Mouse (Mus musculus) liver (tissue): ENCODE results near the gene Trim56.

Experiments
- DNase-seq: peaks from one replicate; pipeline ENCODE4 v3.0.0-alpha.2; 2020; ENCODE audit warnings: mixed read lengths

The Trim56 gene

GRCm38 (mm10) chr5:137107670-137108069 is 8.3 kb downstream of the Trim56 start:
- no peak for DNase-seq

- DNase-seq = peak; percentile 88
These were observed 9.0 kb downstream of the Trim56 start for GRCm38 (mm10) chr5:137107024-137107423.

- no peak for DNase-seq
These were observed 9.6 kb downstream of the Trim56 start for GRCm38 (mm10) chr5:137106434-137106833.

GRCm38 (mm10) chr5:137103969-137104368 is 12.0 kb downstream of the Trim56 start:
- peak; percentile 71 for DNase-seq

GRCm38 (mm10) chr5:137102575-137103522 is 13.2 kb downstream of the Trim56 start:
- DNase-seq = peak; percentile 94

GRCm38 (mm10) chr5:137102078-137102477 is 13.9 kb downstream of the Trim56 start:
- no peak for DNase-seq

- DNase-seq = no peak
These were observed 15.3 kb downstream of the Trim56 start for GRCm38 (mm10) chr5:137100660-137101059.

GRCm38 (mm10) chr5:137098418-137098817 is 17.6 kb downstream of the Trim56 start:
- DNase-seq = peak; percentile 59

GRCm38 (mm10) chr5:137096037-137096436 is 20.0 kb downstream of the Trim56 start:
- no peak for DNase-seq

GRCm38 (mm10) chr5:137095135-137095534 is 20.9 kb downstream of the Trim56 start:
- no peak for DNase-seq

- no peak for DNase-seq
These were observed 22.3 kb downstream of the Trim56 start for GRCm38 (mm10) chr5:137093720-137094119.

- no peak for DNase-seq
These were observed 24.4 kb downstream of the Trim56 start for GRCm38 (mm10) chr5:137091560-137091959.

- no peak for DNase-seq
These were observed 25.1 kb downstream of the Trim56 start for GRCm38 (mm10) chr5:137090870-137091269.

- DNase-seq = no peak
These were observed 28.6 kb downstream of the Trim56 start for GRCm38 (mm10) chr5:137087410-137087809.

GRCm38 (mm10) chr5:137085731-137086130 is 30.3 kb downstream of the Trim56 start:
- DNase-seq = no peak

- peak; percentile 86 for DNase-seq
These were observed 31.0 kb downstream of the Trim56 start for GRCm38 (mm10) chr5:137085021-137085420.

GRCm38 (mm10) chr5:137083051-137083450 is 33.0 kb downstream of the Trim56 start:
- no peak for DNase-seq

- DNase-seq = no peak
These were observed 36.2 kb downstream of the Trim56 start for GRCm38 (mm10) chr5:137079849-137080248.

GRCm38 (mm10) chr5:137078616-137079015 is 37.4 kb downstream of the Trim56 start:
- DNase-seq = no peak

- no peak for DNase-seq
These were observed 38.0 kb downstream of the Trim56 start for GRCm38 (mm10) chr5:137078041-137078440.

- no peak for DNase-seq
These were observed 38.8 kb downstream of the Trim56 start for GRCm38 (mm10) chr5:137077187-137077586.

- DNase-seq = no peak
These were observed 39.6 kb downstream of the Trim56 start for GRCm38 (mm10) chr5:137076191-137076930.

- DNase-seq = peak; percentile 29
These were observed 40.3 kb downstream of the Trim56 start for GRCm38 (mm10) chr5:137075726-137076125.

GRCm38 (mm10) chr5:137074191-137074651 is 41.8 kb downstream of the Trim56 start:
- no peak for DNase-seq
